Mouse (Mus musculus) heart, adult 2 months (tissue): ENCODE data around the gene Ahctf1. TPM values are rescaled to one million over a fixed set of nuclear protein-coding genes. Genes with fewer than 3 reads are reported as not detected.

Experiments used
- DNase-seq, 2 experiments: peaks; one replicate each; pipeline ENCODE4 v3.0.0; 2021
- H3K27ac ChIP-seq: fragments of 200-600 bp; 2 replicates; pipeline ENCODE4 v1.8.1; 2022
- H3K27me3 ChIP-seq: fragments of 200-500 bp; 2 replicates; pipeline ENCODE4 v1.6.1; 2012; ENCODE audit warnings: mild to moderate bottlenecking, low read length, inconsistent platforms, mixed read lengths; ENCODE audit not compliant: control insufficient read depth, insufficient read depth
- H3K36me3 ChIP-seq: fragments of 200-500 bp; 2 replicates; pipeline ENCODE4 v1.6.1; 2012; ENCODE audit warnings: low read length, inconsistent platforms; ENCODE audit not compliant: control insufficient read depth, insufficient read depth
- H3K4me1 ChIP-seq: fragments of 200-500 bp; 2 replicates; pipeline ENCODE4 v1.6.1; 2011; ENCODE audit warnings: low read length; ENCODE audit not compliant: control insufficient read depth, insufficient read depth
- H3K4me3 ChIP-seq: fragments of 200-600 bp; 2 replicates; pipeline ENCODE4 v1.8.1; 2022
- H3K79me2 ChIP-seq: fragments of 200-500 bp; replicated peaks from 2 replicates; pipeline ENCODE4 v1.6.1; 2012; ENCODE audit warnings: mild to moderate bottlenecking, inconsistent platforms, low read length, moderate library complexity, mixed read lengths; ENCODE audit not compliant: control insufficient read depth, insufficient read depth
- H3K9ac ChIP-seq: fragments of 200-500 bp; 2 replicates; pipeline ENCODE4 v1.6.1; 2012; ENCODE audit warnings: low read depth, mild to moderate bottlenecking, control low read depth, inconsistent platforms, low read length, mixed read lengths
- CTCF ChIP-seq: fragments of 200-600 bp; IDR thresholded peaks from 2 replicates; pipeline ENCODE4 v1.8.1; 2022; ENCODE audit warnings: antibody characterized with exemption, mild to moderate bottlenecking, moderate library complexity
- EP300 ChIP-seq: fragments of 200-500 bp; IDR thresholded peaks from 2 replicates; pipeline ENCODE4 v1.6.1; 2011; ENCODE audit warnings: low read depth, low read length, control low read depth; ENCODE audit not compliant: insufficient read depth
- POLR2A ChIP-seq: fragments of 200-500 bp; IDR thresholded peaks from 2 replicates; pipeline ENCODE4 v1.6.1; 2011; ENCODE audit warnings: mild to moderate bottlenecking, low read depth, low read length, control low read depth; ENCODE audit not compliant: insufficient read depth
- WGBS: fragments of 180-500 bp; shearing (Covaris S2); methylation state at CpG from one replicate; pipeline ENCODE4 v1.1.7; 2018; 5-methylcytosine and 5-hydroxymethylcytosine counted together
- intact Hi-C: fragments of 180-260 bp; cut with DNase I; formaldehyde crosslinking; loops from one replicate; pipeline ENCODE4 v1.15.1; 2025
- long read RNA-seq: library from polyadenylated mRNA; stranded (forward); transcript quantifications from one replicate; pipeline ENCODE4 v2.0.0, GENCODE M21; 2021
- polyA plus RNA-seq: library from polyadenylated mRNA; depleted of rRNA; stranded (reverse); fragments of >200 nt; gene quantifications from 2 replicates; pipeline ENCODE4 v1.2.3, GENCODE M21; 2012; rRNA removed
- total RNA-seq, 2 experiments: library from RNA; stranded (reverse); gene quantifications; 2 replicates each; pipeline ENCODE4 v1.2.3; 2021

The Ahctf1 gene
- total RNA-seq = 10 to 100 TPM; 16.3 to 18.4 TPM
- polyA plus RNA-seq = 3.9 and 7.8 TPM in 2 replicates
- long read RNA-seq, partial matches to known transcripts = 4 of 5 reads
- long read RNA-seq, other reads (novel, unspliced or antisense) = 1 of 5 reads

GRCm38 (mm10) chr1:179803513-179804139 lies at the start of gene Ahctf1:
Gene Ahctf1, minus strand, starts transcription at chr1:179803680.
- TF ChIP-seq CTCF (peak; percentile 61), POLR2A (peak; percentile 91), EP300 (peak; percentile 76)
- under 1% methylated on average over 56 of the region's 56 CpGs for WGBS
- H3K4me1 ChIP-seq = peaks cover 5% of the 10 kb centered on the region
- intact Hi-C loops = loop anchor here (2.0 to 5.0 kb wide), 3 partner anchors 41 to 1214 kb away; no protein-coding TSS in a partner anchor
- DNase-seq = peak; percentile 98 to 99
- peaks cover 6% of the 10 kb centered on the region for H3K79me2 ChIP-seq
- peaks cover 14% of the 10 kb centered on the region for H3K36me3 ChIP-seq
- peak within 1 kb of the TSS; percentile 94 for H3K9ac ChIP-seq
- H3K27me3 ChIP-seq = no peaks in the 10 kb centered on the region
- peak within 1 kb of the TSS; percentile 98 for H3K27ac ChIP-seq
- peak within 1 kb of the TSS; percentile 73 for H3K4me3 ChIP-seq

GRCm38 (mm10) chr1:179847759-179848389 lies 44.4 kb upstream of the Ahctf1 start:
- intact Hi-C loops = loop anchor here (5.0 to 10.0 kb wide), 3 partner anchors 203 to 384 kb away; no protein-coding TSS in a partner anchor
- WGBS = 4% methylated on average over 20 of the region's 20 CpGs
- TF ChIP-seq CTCF (peak; percentile 96), POLR2A (no peak; the same call in 1 of the 2 replicates), EP300 (peak; percentile 85)
- peak overlapping the region; percentile 44 for H3K4me3 ChIP-seq
- no peaks in the 10 kb centered on the region for H3K36me3 ChIP-seq
- H3K27ac ChIP-seq = peak overlapping the region; percentile 87
- H3K4me1 ChIP-seq = peaks cover 9% of the 10 kb centered on the region
- H3K27me3 ChIP-seq = no peaks in the 10 kb centered on the region
- DNase-seq = peak; percentile 86 to 96
- H3K79me2 ChIP-seq = no peaks in the 10 kb centered on the region
- peak overlapping the region; percentile 63 for H3K9ac ChIP-seq

GRCm38 (mm10) chr1:179847173-179847572 lies 43.7 kb upstream of the Ahctf1 start:
- 33% methylated on average over 7 of the region's 7 CpGs for WGBS
- H3K79me2 ChIP-seq = no peaks in the 10 kb centered on the region
- intact Hi-C loops = loop anchor here (5.0 to 10.0 kb wide), 3 partner anchors 202 to 385 kb away; no protein-coding TSS in a partner anchor
- no peaks in the 10 kb centered on the region for H3K27me3 ChIP-seq
- peak overlapping the region; percentile 87; the same call in 1 of the 2 replicates for H3K27ac ChIP-seq
- H3K4me3 ChIP-seq = no peak overlapping the region
- no peaks in the 10 kb centered on the region for H3K36me3 ChIP-seq
- peaks cover 9% of the 10 kb centered on the region for H3K4me1 ChIP-seq
- H3K9ac ChIP-seq = no peak overlapping the region
- no peak for TF ChIP-seq CTCF
- DNase-seq = no peak

GRCm38 (mm10) chr1:179845832-179846499 lies 42.5 kb upstream of the Ahctf1 start:
- no peak for TF ChIP-seq CTCF
- no peak for TF ChIP-seq EP300
- TF ChIP-seq POLR2A = no peak
- no peaks in the 10 kb centered on the region for H3K79me2 ChIP-seq
- intact Hi-C loops = loop anchor here (2.0 to 10.0 kb wide), 5 partner anchors 41 to 386 kb away; no protein-coding TSS in a partner anchor
- no peak for DNase-seq
- no peak overlapping the region for H3K27ac ChIP-seq
- 89% methylated on average over 16 of the region's 16 CpGs for WGBS
- H3K36me3 ChIP-seq = no peaks in the 10 kb centered on the region
- H3K27me3 ChIP-seq = no peaks in the 10 kb centered on the region
- no peak overlapping the region for H3K9ac ChIP-seq
- H3K4me1 ChIP-seq = peaks cover 7% of the 10 kb centered on the region; the same call in 1 of the 2 replicates
- no peak overlapping the region for H3K4me3 ChIP-seq

GRCm38 (mm10) chr1:179844894-179845293 lies 41.4 kb upstream of the Ahctf1 start:
- DNase-seq = peak; percentile 76
- no peak for TF ChIP-seq POLR2A
- 0 out of 2 replicates have a peak, but pooled peaks have one; percentile 48 for TF ChIP-seq EP300
- peak; percentile 92 for TF ChIP-seq CTCF

More at GRCm38 (mm10) chr1:179844894-179845293, 41.4 kb upstream of the Ahctf1 start:
- Histone ChIP-seq H3K4me3 (no peak overlapping the region), H3K27me3 (no peaks in the 10 kb centered on the region), H3K79me2 (no peaks in the 10 kb centered on the region), H3K36me3 (no peaks in the 10 kb centered on the region), H3K27ac (no peak overlapping the region), H3K9ac (no peak overlapping the region), H3K4me1 (peaks cover 7% of the 10 kb centered on the region; the same call in 1 of the 2 replicates)
- WGBS = 20% methylated on average over 5 of the region's 5 CpGs
- intact Hi-C loops = loop anchor here (2.0 to 10.0 kb wide), 5 partner anchors 40 to 387 kb away; no protein-coding TSS in a partner anchor
